Mouse (Mus musculus) left cerebral cortex, adult 9 months (tissue): ENCODE results near the gene Ctsk.
"Not testable (repeated sequence)": the region's sequence is repeated elsewhere in the genome, so short reads cannot be mapped to it uniquely, and the experiment has no call there.

Experiments
- DNase-seq, 2 experiments: peaks; one replicate each; pipeline ENCODE4 v3.0.0; 2022; ENCODE audit warnings: low spot score in 2 of 2

Ctsk gene

DNA sequence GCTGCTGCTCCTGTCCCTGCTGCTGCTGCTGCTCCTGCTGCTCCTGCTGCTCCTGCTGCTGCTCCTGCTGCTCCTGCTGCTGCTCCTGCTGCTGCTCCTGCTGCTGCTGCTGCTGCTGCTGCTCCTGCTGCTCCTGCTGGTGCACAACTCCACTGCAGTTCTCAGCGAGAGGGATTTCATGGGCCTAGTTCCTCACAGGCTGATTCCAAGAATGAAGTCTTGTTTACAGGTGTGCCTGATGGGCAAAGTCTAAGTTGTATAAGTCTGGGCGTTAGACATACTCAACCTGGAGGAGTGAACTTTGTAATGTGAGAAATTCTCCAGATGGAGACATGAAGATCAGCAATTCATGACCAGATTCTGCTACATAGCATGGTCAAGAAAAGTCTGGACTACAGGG is 25.6 kb downstream of the Ctsk start:
- no peak for DNase-seq

GRCm38 (mm10) chr3:95526111-95526510 is 27.1 kb downstream of the Ctsk start:
- DNase-seq, result no peak

DNA sequence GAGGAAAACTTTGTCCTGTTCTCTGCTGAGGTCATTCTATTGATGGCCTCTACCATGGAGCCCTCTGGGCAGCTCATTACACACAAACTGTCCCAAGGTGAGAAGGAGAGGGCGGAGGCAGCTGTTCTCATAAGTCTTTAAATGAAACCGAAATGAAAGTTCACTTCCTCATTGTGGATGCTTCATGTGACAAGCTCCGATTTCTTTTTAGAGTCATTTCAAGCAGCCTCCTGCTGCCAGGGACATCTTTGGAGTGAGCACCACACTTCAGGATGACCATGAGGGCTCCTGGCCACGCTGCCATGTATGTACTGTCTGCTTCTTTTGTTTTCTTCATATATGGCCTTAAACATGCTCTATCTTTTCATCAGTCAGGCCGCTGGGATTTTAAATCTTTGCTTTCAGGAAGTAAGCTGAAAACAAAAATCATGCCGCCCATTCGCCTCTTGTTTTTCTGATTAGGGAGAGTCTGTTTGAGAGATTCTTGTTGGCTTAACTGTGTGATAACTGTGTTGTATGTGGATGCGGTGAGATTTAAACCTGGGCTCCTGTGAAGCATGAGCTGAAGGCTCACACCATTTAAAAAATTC is 27.7 kb downstream of the Ctsk start, which contains the start of gene Ctss:
Gene Ctss, plus strand, starts transcription at position 165 of the 590 bp plus-strand sequence.
- DNase-seq, result no peak

- DNase-seq, result no peak
Observed at GRCm38 (mm10) chr3:95529814-95530213, 30.8 kb downstream of the Ctsk start.

DNA sequence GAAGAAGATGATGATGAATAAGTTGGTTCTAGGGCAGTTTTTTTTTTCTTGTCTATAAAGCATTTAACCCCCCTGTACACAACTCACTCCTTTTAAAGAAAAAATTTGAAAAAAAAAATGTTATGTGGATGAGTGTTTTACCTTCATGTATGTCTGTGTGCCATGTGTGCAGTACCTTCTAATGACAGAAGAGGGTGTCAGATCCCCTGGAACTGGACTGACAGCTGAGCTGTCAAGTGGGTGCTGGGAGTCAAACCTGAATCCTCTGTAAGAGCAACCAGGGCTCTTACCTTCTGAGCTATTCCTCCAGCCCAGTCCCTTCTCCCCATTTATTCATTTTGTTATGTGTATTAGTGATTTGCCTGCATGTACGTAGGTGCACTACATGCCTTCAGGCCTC is 32.0 kb downstream of the Ctsk start:
- DNase-seq, result no peak

GRCm38 (mm10) chr3:95533364-95533763 is 34.3 kb downstream of the Ctsk start:
- DNase-seq, result no peak

- DNase-seq, result no peak
Observed at GRCm38 (mm10) chr3:95534927-95535326, 35.9 kb downstream of the Ctsk start.

DNA sequence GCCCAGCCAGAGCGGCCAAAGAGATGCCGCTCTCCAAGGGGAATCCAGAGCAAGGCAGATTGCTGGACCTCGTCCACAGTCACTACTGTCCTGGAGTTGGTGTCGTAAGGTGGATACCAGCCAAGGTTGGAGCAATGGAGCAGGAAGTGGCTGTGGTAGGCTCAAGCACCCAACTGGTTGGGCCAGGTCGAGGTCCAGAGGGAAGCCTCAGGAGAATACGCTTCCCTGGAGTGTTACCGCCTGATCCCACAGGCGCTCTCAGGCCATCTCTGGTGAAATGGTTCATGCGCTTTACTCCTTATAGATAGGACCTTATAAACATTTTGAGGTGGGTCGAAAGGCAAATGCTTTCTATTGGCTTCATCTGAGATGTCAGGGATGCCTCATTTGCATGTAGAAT is 39.9 kb downstream of the Ctsk start:
- DNase-seq, result no peak

DNA sequence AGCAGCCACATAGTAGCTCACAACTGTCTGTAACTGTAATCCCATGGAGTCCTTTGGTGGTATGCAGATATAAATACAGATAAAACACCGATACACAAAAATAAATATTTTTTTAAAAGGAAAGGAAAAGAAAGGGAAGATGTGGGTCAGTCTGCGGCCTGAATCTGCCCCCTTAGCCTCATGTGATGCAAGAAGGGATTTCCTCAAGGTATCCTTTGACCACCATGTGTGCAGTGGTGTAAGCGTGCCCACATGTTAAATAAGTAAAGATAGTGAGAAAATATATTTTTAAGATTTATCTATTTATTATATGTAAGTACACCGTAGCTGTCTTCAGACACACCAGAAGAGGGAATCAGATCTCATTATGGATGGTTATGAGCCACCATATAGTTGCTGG is 40.8 kb downstream of the Ctsk start:
- no peak for DNase-seq

- not testable (repeated sequence) for DNase-seq
Observed at GRCm38 (mm10) chr3:95541186-95541585, 42.1 kb downstream of the Ctsk start.

- DNase-seq, result no peak
Observed at GRCm38 (mm10) chr3:95542171-95542570, 43.1 kb downstream of the Ctsk start.

- no peak for DNase-seq
Observed at GRCm38 (mm10) chr3:95542981-95543380, 43.9 kb downstream of the Ctsk start.

DNA sequence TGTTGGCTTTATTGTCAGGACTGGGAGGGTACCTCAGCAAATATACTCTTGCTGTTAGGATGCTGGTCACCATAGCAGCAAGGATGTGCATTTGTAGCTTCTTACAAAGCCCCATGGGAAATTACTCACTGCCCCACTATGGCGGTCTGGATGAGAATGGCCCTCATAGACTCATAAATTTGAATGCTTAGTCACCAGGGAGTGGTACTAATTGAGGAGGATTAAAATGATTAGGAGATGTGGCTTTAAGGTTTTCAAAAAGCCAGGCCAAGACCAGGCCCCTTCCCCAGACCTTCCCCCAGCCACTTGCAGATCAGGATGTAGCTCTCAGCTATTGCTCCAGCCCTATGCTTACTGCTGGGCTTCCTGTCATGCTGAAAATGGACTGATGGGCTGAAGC is 51.1 kb downstream of the Ctsk start:
- DNase-seq, result no peak

DNA sequence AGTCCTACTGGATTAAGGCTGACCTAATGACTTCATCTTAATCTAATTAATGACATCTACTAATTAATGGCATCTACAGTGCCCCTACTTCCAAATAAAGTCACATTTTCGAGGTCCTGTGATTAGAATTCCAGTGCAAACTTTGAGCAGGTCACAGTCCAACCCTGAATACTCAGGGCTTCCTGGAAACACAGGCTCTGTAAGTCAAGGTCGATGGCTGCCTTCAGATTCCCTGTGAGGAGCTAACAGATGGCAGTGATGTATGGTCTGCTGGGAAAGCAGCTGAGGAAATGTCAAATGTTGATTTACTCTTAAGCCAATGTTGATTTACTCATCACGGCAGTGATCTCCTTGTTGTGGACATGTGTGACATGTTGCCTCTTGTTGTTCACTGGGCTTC is 54.9 kb downstream of the Ctsk start:
- DNase-seq, result no peak
